Mouse (Mus musculus) hindbrain, embryonic 13.5 days (tissue): ENCODE results near the gene Icam1. TPM values are rescaled to one million over a fixed set of nuclear protein-coding genes. Genes with fewer than 3 reads are reported as not detected.
A peak's percentile ranks its signal among the peaks of the same experiment; 100 is the strongest.
"Not testable (repeated sequence)": the region's sequence is repeated elsewhere in the genome, so short reads cannot be mapped to it uniquely, and the experiment has no call there.

ENCODE experiments used
- ATAC-seq: fragments of 200-750 bp; cut with Nextera tagmentation; 2 replicates; pipeline ENCODE4 v1.8.0; 2017; ENCODE audit warnings: moderate TSS enrichment; ENCODE audit not compliant: low FRiP score
- H3K27ac ChIP-seq: fragments of 300-500 bp; sonication (generic); 2 replicates; pipeline ENCODE4 v1.5.1; 2015; ENCODE audit warnings: inconsistent platforms, mild to moderate bottlenecking, moderate library complexity
- H3K27me3 ChIP-seq: fragments of 300-500 bp; sonication (generic); 2 replicates; pipeline ENCODE4 v1.6.1; 2015; ENCODE audit warnings: mild to moderate bottlenecking, inconsistent platforms
- H3K36me3 ChIP-seq: fragments of 300-500 bp; sonication (generic); 2 replicates; pipeline ENCODE4 v1.6.1; 2015; ENCODE audit warnings: mild to moderate bottlenecking, inconsistent platforms
- H3K4me1 ChIP-seq: fragments of 300-500 bp; sonication (generic); replicated peaks from 2 replicates; pipeline ENCODE4 v1.6.1; 2015; ENCODE audit warnings: inconsistent platforms
- H3K4me2 ChIP-seq: fragments of 300-500 bp; sonication (generic); 2 replicates; pipeline ENCODE4 v1.6.1; 2015; ENCODE audit warnings: inconsistent platforms, mild to moderate bottlenecking, moderate library complexity
- H3K4me3 ChIP-seq: fragments of 300-500 bp; sonication (generic); 2 replicates; pipeline ENCODE4 v1.5.1; 2015; ENCODE audit warnings: mild to moderate bottlenecking, inconsistent platforms
- H3K9ac ChIP-seq: fragments of 300-500 bp; sonication (generic); 2 replicates; pipeline ENCODE4 v1.6.1; 2015; ENCODE audit warnings: mild to moderate bottlenecking, inconsistent platforms
- H3K9me3 ChIP-seq: fragments of 300-500 bp; sonication (generic); 2 replicates; pipeline ENCODE4 v1.6.1; 2016; ENCODE audit warnings: inconsistent platforms
- WGBS: fragments of 180-500 bp; shearing (Covaris S2); methylation state at CpG from one replicate; pipeline ENCODE4 v1.1.7; 2015; 5-methylcytosine and 5-hydroxymethylcytosine counted together
- polyA plus RNA-seq: library from polyadenylated mRNA; unstranded; fragments of >200 nt; fragmentation: Nextera tagmentation; extraction: Ambion mirVana; gene quantifications from 2 replicates; pipeline ENCODE4 v1.2.1, GENCODE M21; 2015

Gene Icam1
- polyA plus RNA-seq, 1 experiment from 2014 or later = 3.4 TPM

DNA sequence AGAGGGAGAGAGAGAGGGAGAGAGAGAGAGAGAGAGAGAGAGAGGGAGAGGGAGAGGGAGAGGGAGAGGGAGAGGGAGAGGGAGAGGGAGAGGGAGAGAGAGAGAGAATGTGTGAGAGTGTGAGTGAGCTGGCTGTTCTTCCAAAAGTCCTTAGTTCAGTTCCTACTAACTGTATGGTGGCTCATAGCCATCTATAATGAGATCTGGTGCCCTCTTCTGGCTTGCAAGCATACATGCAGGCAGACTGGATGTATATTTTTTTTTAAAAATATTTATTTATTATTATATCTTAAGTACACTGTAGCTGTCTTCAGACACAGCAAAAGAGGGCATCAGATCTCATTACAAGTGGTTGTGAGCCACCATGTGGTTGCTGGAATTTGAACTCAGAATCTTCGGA is 17.4 kb upstream of the Icam1 start:
- not testable (repeated sequence) for H3K4me3 ChIP-seq, H3K9ac ChIP-seq, H3K27ac ChIP-seq, ATAC-seq, H3K36me3 ChIP-seq, H3K9me3 ChIP-seq, H3K4me1 ChIP-seq, H3K4me2 ChIP-seq, H3K27me3 ChIP-seq
- 82% methylated on average over 1 of the region's 1 CpGs for WGBS

DNA sequence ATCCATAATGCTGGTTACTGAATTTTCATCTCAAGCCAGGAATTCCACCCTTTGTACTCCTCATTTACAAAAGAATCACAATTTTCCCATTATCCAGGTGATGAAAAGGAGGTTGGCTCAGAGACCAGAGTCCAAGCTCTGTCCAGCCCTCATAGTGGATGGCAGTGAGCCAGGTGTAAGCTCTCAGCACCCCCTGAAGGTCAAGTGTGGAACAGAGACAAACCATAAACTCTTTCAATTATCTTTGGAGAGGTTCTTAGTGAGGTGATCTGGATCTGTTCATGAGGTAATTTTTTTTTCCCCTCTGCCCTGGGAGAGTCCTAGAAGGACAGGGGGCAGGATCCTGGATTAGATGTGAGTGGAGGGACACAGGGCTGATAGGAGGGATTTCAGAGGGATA is 15.0 kb upstream of the Icam1 start:
- no peak overlapping the region for H3K27ac ChIP-seq
- peaks cover 12% of the 10 kb centered on the region for H3K4me1 ChIP-seq
- H3K36me3 ChIP-seq = peaks cover 11% of the 10 kb centered on the region
- H3K9ac ChIP-seq = peak overlapping the region; percentile 25
- ATAC-seq = no peak
- H3K9me3 ChIP-seq = no peaks in the 10 kb centered on the region
- H3K4me2 ChIP-seq = no peak overlapping the region
- H3K27me3 ChIP-seq = no peaks in the 10 kb centered on the region
- no peak overlapping the region for H3K4me3 ChIP-seq

GRCm38 (mm10) chr9:21001651-21002200 is 14.1 kb upstream of the Icam1 start:
- Histone ChIP-seq H3K4me3 (no peak overlapping the region), H3K36me3 (peaks cover 20% of the 10 kb centered on the region), H3K9me3 (no peaks in the 10 kb centered on the region), H3K4me1 (peaks cover 12% of the 10 kb centered on the region), H3K27ac (no peak overlapping the region), H3K27me3 (no peaks in the 10 kb centered on the region), H3K9ac (no peak overlapping the region), H3K4me2 (no peak overlapping the region)
- 75% methylated on average over 6 of the region's 6 CpGs for WGBS
- no peak for ATAC-seq

DNA sequence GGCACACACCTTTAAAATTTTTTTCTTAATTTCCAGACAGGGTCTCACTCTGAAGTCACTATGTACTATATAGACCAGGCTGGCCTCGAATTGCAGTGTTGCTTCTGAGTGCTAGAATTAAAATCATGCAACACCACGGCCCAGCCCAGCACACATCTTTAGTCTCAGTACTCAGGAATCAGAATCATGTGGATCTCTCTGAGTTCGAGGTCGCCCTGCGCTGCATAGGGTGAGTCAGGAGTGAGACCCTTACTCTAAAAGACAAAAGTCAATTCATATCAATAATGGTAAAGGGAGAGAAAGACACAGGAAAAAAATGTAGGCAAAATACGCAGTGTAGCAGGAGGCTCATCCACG is 13.5 kb upstream of the Icam1 start:
- Histone ChIP-seq H3K4me1 (peaks cover 12% of the 10 kb centered on the region), H3K9me3 (no peaks in the 10 kb centered on the region), H3K36me3 (peaks cover 25% of the 10 kb centered on the region), H3K27me3 (no peaks in the 10 kb centered on the region), H3K9ac (peak overlapping the region; percentile 88), H3K4me2 (peak overlapping the region; percentile 81), H3K27ac (peak overlapping the region; percentile 88), H3K4me3 (peak overlapping the region; percentile 82)
- 12% methylated on average over 7 of the region's 7 CpGs for WGBS
- ATAC-seq = no peak

- Histone ChIP-seq H3K9ac (peak within 1 kb of the TSS; percentile 88), H3K4me2 (peak within 1 kb of the TSS; percentile 81), H3K4me3 (peak within 1 kb of the TSS; percentile 82), H3K4me1 (peaks cover 12% of the 10 kb centered on the region), H3K9me3 (no peaks in the 10 kb centered on the region), H3K36me3 (peaks cover 32% of the 10 kb centered on the region), H3K27ac (peak within 1 kb of the TSS; percentile 88), H3K27me3 (no peaks in the 10 kb centered on the region)
- WGBS = under 1% methylated on average over 72 of the region's 72 CpGs
- ATAC-seq = peak; percentile 92
Measured at GRCm38 (mm10) chr9:21002627-21003551, 12.9 kb upstream of the Icam1 start, which contains the start of gene Mrpl4. Gene Mrpl4, plus strand, starts transcription at chr9:21002738.

DNA sequence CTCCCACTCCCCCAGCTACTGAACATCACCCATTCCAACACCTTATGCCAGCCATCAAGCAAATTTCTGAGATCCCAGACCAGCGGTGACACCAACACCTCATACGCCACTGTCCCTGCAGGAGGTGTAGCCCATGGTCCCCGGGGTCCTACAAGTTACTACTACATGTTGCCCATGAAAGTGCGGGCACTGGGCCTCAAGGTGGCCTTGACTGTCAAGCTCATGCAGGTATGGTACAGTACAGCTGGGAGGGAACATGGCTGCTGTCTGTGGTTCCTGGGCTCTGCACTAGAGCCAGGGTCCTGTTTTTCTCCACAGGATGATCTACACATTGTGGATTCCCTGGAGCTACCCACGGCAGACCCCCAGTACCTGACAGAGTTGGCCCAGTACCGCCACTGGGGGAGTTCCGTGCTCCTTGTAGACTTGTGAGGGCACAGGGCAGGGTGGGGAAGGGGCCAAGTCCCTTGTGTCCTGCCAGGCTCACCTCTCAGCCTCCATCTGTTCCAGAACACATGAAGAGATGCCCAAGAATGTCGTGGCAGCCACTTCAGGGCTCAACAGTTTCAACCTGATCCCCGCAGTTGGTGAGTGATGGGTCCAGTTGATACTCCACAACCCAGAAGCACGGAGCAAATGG is 8.4 kb upstream of the Icam1 start:
- Histone ChIP-seq H3K36me3 (peaks cover 50% of the 10 kb centered on the region), H3K4me3 (no peak overlapping the region), H3K9me3 (no peaks in the 10 kb centered on the region), H3K27me3 (peaks cover 5% of the 10 kb centered on the region; the same call in 1 of the 2 replicates), H3K4me1 (peaks cover 8% of the 10 kb centered on the region), H3K27ac (no peak overlapping the region), H3K9ac (no peak overlapping the region), H3K4me2 (no peak overlapping the region)
- ATAC-seq = no peak
- WGBS = 95% methylated on average over 10 of the region's 10 CpGs

- Histone ChIP-seq H3K9ac (no peak overlapping the region), H3K36me3 (peaks cover 50% of the 10 kb centered on the region)
- 91% methylated on average over 7 of the region's 7 CpGs for WGBS
Measured at GRCm38 (mm10) chr9:21008007-21008406, 7.8 kb upstream of the Icam1 start.

DNA sequence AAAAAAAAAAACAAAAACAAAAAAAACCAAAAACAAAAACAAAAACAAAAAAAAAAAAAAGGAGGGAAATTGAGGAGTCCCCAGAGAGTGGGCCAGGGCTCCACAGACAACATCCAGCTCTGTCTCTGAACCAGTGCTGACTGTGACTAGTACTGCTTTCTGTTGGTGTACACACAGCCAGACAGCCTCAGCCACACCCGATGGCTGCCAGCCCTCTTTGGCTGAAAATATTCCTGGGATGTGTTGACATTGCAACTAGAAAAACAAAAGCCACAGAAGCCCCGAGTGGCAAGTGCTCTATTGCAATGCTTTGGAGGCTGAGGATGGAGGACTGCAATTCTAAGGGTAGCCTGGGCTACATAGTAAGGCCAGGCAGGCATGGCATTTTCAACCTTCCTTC is 5.4 kb upstream of the Icam1 start:
- no peaks in the 10 kb centered on the region for H3K9me3 ChIP-seq
- ATAC-seq = no peak
- no peak overlapping the region for H3K27ac ChIP-seq
- H3K4me1 ChIP-seq = peaks cover 8% of the 10 kb centered on the region
- H3K9ac ChIP-seq = no peak overlapping the region
- WGBS = 62% methylated on average over 2 of the region's 2 CpGs
- peaks cover 35% of the 10 kb centered on the region for H3K27me3 ChIP-seq
- H3K4me3 ChIP-seq = no peak overlapping the region
- peaks cover 44% of the 10 kb centered on the region for H3K36me3 ChIP-seq
- no peak overlapping the region for H3K4me2 ChIP-seq

More at GRCm38 (mm10) chr9:21008007-21008406, 7.8 kb upstream of the Icam1 start:
- H3K4me2 ChIP-seq = no peak overlapping the region
- H3K9me3 ChIP-seq = no peaks in the 10 kb centered on the region
- H3K4me1 ChIP-seq = peaks cover 8% of the 10 kb centered on the region
- no peak overlapping the region for H3K4me3 ChIP-seq
- no peak for ATAC-seq
- no peak overlapping the region for H3K27ac ChIP-seq
- peaks cover 11% of the 10 kb centered on the region for H3K27me3 ChIP-seq

GRCm38 (mm10) chr9:21010939-21011541 is 4.7 kb upstream of the Icam1 start:
- H3K4me1 ChIP-seq = peaks cover 15% of the 10 kb centered on the region
- H3K4me3 ChIP-seq, ATAC-seq, H3K4me2 ChIP-seq, H3K9me3 ChIP-seq, H3K9ac ChIP-seq, H3K27ac ChIP-seq: not testable (repeated sequence)
- H3K27me3 ChIP-seq = peaks cover 41% of the 10 kb centered on the region
- 74% methylated on average over 9 of the region's 9 CpGs for WGBS
- H3K36me3 ChIP-seq = peaks cover 37% of the 10 kb centered on the region

GRCm38 (mm10) chr9:21011846-21012312 is 3.9 kb upstream of the Icam1 start:
- no peak overlapping the region for H3K4me3 ChIP-seq
- peaks cover 50% of the 10 kb centered on the region for H3K27me3 ChIP-seq
- H3K9me3 ChIP-seq = no peaks in the 10 kb centered on the region
- WGBS = 68% methylated on average over 5 of the region's 5 CpGs
- peaks cover 29% of the 10 kb centered on the region for H3K36me3 ChIP-seq
- no peak overlapping the region for H3K9ac ChIP-seq
- no peak overlapping the region for H3K4me2 ChIP-seq
- peaks cover 15% of the 10 kb centered on the region for H3K4me1 ChIP-seq
- H3K27ac ChIP-seq = no peak overlapping the region
- ATAC-seq = no peak

DNA sequence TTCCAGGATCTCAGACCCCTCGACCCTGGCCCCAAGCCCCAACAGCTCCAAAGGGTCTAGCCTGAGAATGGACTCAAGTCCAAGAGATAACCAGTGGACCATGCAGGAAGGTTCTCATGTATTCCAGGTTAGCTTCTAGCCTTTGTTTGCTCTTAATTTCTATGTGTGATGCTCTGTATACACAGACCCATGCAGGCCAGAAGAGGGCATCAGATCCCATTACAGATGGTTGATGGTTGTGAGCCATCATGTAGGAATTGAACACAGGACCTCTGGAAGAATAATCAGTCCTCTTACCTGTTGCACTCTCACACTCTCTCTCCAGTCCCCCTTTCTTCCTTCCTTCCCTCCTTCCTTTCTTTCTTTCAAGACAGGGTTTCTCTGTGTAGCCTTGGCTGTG is 3.4 kb upstream of the Icam1 start:
- Histone ChIP-seq H3K9me3 (no peaks in the 10 kb centered on the region), H3K27ac (no peak overlapping the region), H3K4me2 (no peak overlapping the region), H3K9ac (no peak overlapping the region), H3K4me1 (peaks cover 15% of the 10 kb centered on the region), H3K4me3 (no peak overlapping the region), H3K36me3 (peaks cover 24% of the 10 kb centered on the region), H3K27me3 (peaks cover 55% of the 10 kb centered on the region)
- WGBS = 65% methylated on average over 1 of the region's 1 CpGs
- no peak for ATAC-seq
